Mouse (Mus musculus): ENCODE results near the gene Tmem255b.

DNA sequence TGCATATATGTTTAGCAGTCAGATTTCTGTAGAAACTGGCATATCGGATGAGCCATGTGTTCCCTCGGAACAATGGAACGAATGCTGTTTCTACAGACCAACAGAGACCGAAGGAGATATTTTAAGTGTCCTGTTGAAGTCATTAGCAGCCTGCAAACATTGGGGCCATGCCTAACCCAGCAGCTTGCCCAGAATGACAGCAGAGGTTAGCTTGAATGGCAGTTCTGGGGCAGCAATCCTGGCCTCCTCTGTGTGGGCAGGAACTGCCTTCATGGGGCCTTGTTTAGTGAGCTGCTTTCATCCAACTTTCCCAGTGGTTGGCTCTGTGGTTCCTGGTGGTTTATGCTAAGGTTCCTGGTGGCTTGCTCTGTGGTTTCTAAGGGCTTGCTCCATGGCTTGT is 24.4 kb downstream of the Tmem255b start:
- no peak for TF ChIP-seq POLR2A (IDR thresholded peaks at IDR 0.05; ENCODE audit: extremely low read depth, insufficient read depth, low read length)
- TF ChIP-seq CTCF (IDR thresholded peaks at IDR 0.05; ENCODE audit: extremely low read depth, insufficient read depth, low read length), result no peak
